Mouse (Mus musculus) cortical plate, adult 2 months (tissue): Measurements from ENCODE around the gene Clrn2.

Experiments
- CTCF ChIP-seq: fragments of 200-500 bp; IDR thresholded peaks from 2 replicates; pipeline ENCODE4 v1.5.1; 2011; ENCODE audit warnings: mild to moderate bottlenecking, control low read depth, low read length; ENCODE audit not compliant: insufficient read depth; ENCODE audit errors: extremely low read depth
- POLR2A ChIP-seq: fragments of 200-500 bp; IDR thresholded peaks from 2 replicates; pipeline ENCODE4 v1.6.1; 2011; ENCODE audit warnings: mild to moderate bottlenecking, low read length, control low read depth; ENCODE audit not compliant: insufficient read depth; ENCODE audit errors: extremely low read depth

DNA sequence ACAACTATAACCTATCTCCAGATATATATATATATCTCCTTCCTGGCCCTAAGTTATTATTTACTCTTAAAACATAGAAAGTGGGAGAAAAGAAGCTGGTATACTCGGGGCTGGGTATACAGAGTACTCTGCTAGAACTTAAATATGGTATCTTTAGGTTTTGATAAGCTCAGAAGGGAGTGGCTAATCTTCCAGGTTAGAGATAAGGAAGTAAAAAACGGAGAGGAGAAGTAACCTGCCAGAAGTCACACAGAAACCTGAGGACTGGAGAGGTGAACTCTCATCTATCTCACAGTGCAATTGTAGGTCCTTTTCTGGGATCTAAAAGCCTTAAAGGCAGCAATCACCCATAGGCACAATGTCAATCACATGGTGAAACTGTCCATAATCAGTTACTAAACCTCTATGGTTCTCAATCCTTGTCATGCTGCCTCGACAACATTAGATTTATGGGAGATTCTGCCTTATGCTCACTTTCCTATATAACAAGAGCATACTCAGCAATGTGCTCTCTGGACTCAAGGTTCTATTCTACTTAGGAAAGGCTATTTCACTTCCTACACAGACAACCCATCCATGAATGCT lies 35.6 kb upstream of the Clrn2 start:
- no peak for TF ChIP-seq POLR2A
- TF ChIP-seq CTCF, result no peak
